In the genomic region with DNA sequence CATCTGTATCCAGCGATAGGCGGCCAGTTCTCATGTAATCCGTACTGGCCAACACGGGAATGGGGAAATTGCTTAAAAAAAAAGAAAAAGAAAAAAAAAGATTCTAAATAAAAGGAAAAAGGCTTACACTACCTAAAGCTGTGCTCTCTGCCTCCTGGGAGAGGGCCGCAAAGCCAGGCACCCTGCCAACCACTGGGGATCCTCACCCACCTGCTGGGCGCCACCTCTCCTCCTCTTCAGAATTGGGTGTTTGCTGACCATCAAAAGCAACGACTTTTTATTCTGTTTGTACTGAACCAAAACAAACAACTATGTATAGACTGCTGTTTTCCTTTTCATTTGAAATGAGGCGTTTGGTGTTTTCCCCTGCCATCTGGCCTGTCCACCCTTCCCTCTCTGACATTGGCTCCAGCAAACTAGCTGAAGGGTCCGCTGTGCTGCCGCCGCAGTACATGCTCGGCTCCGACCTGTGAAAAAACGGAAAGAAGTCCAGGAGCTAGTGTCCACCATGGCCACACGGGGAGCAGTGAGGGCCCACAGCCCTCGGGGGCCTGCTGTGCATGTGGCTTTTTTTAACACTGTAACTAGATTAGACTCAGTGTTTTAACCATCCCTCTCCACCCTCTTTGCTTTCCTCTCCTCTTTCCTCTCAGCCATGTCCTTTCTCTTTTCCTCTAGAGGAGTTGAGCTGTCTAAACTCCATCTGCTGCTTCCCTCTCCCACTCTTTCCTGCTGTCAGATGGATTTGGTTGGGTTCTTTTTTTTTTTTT, we compare ENCODE assay signal across 18 mouse cellular contexts. TPM values are rescaled to one million over a fixed set of nuclear protein-coding genes. Genes with fewer than 3 reads are reported as not detected.
DNase-seq lines count a peak whose midpoint lies in the region; ATAC-seq lines count a peak whose summit lies in the region.
"Had no signal": no experiment of that assay in that cellular context is flagged by ENCODE, and none has a peak within 500 bp of the region (broad histone marks: within the 10 kb centered on the region; RNA-seq: fewer than 3 reads in every experiment).

No protein-coding gene starts in this region.

- ATAC-seq in cerebellum, adult (ENCODE audit: insufficient number of reproducible peaks, low FRiP score, low TSS enrichment) = no peak
- ATAC-seq in forebrain, embryonic 14.5 days = no peak

- H3K4me1 ChIP-seq in forebrain, embryonic 14.5 days (ENCODE audit: control insufficient read depth, insufficient read depth, low read length) = 0 out of 2 replicates have a peak, but pooled peaks cover 5% of the 10 kb centered on the region

- H3K36me3 ChIP-seq in forebrain, embryonic 14.5 days (ENCODE audit: control insufficient read depth, insufficient read depth, low read length) = peaks cover 62% of the 10 kb centered on the region

- DNase-seq in cerebellum, adult 9-11 months = peak; percentile 52
- peak; percentile 22 to 41 for DNase-seq in layer of hippocampus, postnatal 10 days (ENCODE audit: low spot score in 2 of 2)
- DNase-seq in layer of hippocampus, postnatal 36 days = no peak
- DNase-seq in brain, adult 2 months (ENCODE audit: low read depth, low spot score) = peak; percentile 78
- no peak for DNase-seq in forebrain, embryonic 14.5 days (ENCODE audit: low spot score)
- DNase-seq in spleen, adult 12 weeks (ENCODE audit: low spot score) = no peak
- DNase-seq in adrenal gland, adult 18-20 months (ENCODE audit: low spot score in 2 of 2) = no peak
- DNase-seq: adrenal gland, postnatal 14 days; embryo, embryonic 11 days; gastrocnemius, postnatal 14 days; kidney, adult 11 months; left cerebral cortex, postnatal 4 days; lung, adult 18-20 months had no signal

- peak overlapping the region; percentile 63; the same call in 1 of the 2 replicates for H3K27ac ChIP-seq in forebrain, embryonic 14.5 days (ENCODE audit: low read depth, low read length)
- H3K27ac ChIP-seq: embryonic facial prominence, embryonic 15.5 days; hindbrain, embryonic 13.5 days; kidney, postnatal 0 days; neural tube, embryonic 12.5 days had no signal

- 0 out of 2 replicates have a peak overlapping the region, but pooled peaks have one; percentile 25 for H3K9ac ChIP-seq in forebrain, embryonic 14.5 days (ENCODE audit: low read length)
- H3K9ac ChIP-seq: embryonic facial prominence, embryonic 15.5 days; hindbrain, embryonic 13.5 days; neural tube, embryonic 12.5 days had no signal

- no peak overlapping the region for H3K4me2 ChIP-seq in forebrain, embryonic 14.5 days (ENCODE audit: low read length)
- H3K4me2 ChIP-seq: embryonic facial prominence, embryonic 15.5 days; hindbrain, embryonic 13.5 days; neural tube, embryonic 12.5 days had no signal

- WGBS in forebrain, embryonic 14.5 days = 79% methylated on average over 16 of the region's 16 CpGs

- H3K4me3 ChIP-seq in forebrain, embryonic 14.5 days (ENCODE audit: low read depth, low read length) = no peak overlapping the region
- H3K4me3 ChIP-seq: embryonic facial prominence, embryonic 15.5 days; hindbrain, embryonic 13.5 days; neural tube, embryonic 12.5 days had no signal

- no peaks in the 10 kb centered on the region for H3K27me3 ChIP-seq in forebrain, embryonic 14.5 days (replicated peaks; ENCODE audit: control insufficient read depth, insufficient read depth, low read length)
- H3K27me3 ChIP-seq: embryonic facial prominence, embryonic 15.5 days had no signal

- no peaks in the 10 kb centered on the region for H3K9me3 ChIP-seq in forebrain, embryonic 14.5 days (replicated peaks; ENCODE audit: control insufficient read depth, low read length)
- H3K9me3 ChIP-seq: embryonic facial prominence, embryonic 15.5 days; hindbrain, embryonic 13.5 days; neural tube, embryonic 12.5 days had no signal

RNA-seq across cellular contexts. Expression of a gene that starts 4.8 kb away (rescaled TPM):
- total RNA-seq in layer of hippocampus, postnatal 10 days (2021) = 100 to 1,000 TPM; 277 to 285 TPM
- 100 to 1,000 TPM; 226 to 242 TPM for total RNA-seq in layer of hippocampus, postnatal 36 days (2021)
- 85.8 and 91.8 TPM in 2 replicates for polyA plus RNA-seq in forebrain, embryonic 14.5 days (2014; fragmentation: Nextera tagmentation; extraction: Ambion mirVana)
- total RNA-seq in adrenal gland, adult 18-20 months (2021) = 1 to 10 TPM; 1.5 to 2.0 TPM

RNA-seq across cellular contexts. Expression of a gene that starts 43.6 kb away (rescaled TPM):
- 100 to 1,000 TPM; 106 to 116 TPM for total RNA-seq in layer of hippocampus, postnatal 10 days (2021)
- 100 to 1,000 TPM; 100 to 101 TPM for total RNA-seq in layer of hippocampus, postnatal 36 days (2021)
- 327 and 340 TPM in 2 replicates for polyA plus RNA-seq in forebrain, embryonic 14.5 days (2014; fragmentation: Nextera tagmentation; extraction: Ambion mirVana)
- total RNA-seq in adrenal gland, adult 18-20 months (2021) = 100 to 1,000 TPM; 142 to 151 TPM

Comparison
In these comparisons a context has a peak if more than half of its experiments do, and no peak if none do; other contexts are left out.
1. DNase-seq: peak in cerebellum, adult 9-11 months (single experiment), layer of hippocampus, postnatal 10 days (2 of 2) and brain, adult 2 months (single experiment); none in layer of hippocampus, postnatal 36 days (0 of 2), forebrain, embryonic 14.5 days (single experiment), spleen, adult 12 weeks (single experiment) and adrenal gland, adult 18-20 months (0 of 2).
2. RNA of a gene that starts 4.8 kb away (total RNA-seq): 277 to 285 TPM in layer of hippocampus, postnatal 10 days and 226 to 242 TPM in layer of hippocampus, postnatal 36 days; 1.5 to 2.0 TPM in adrenal gland, adult 18-20 months; every median in the first group is over 10 times any median in the second.